Mouse (Mus musculus) intestine, embryonic 14.5 days (tissue): Measurements from ENCODE around the gene Espn. TPM values are rescaled to one million over a fixed set of nuclear protein-coding genes. Genes with fewer than 3 reads are reported as not detected.

Source experiments
- ATAC-seq: fragments of 200-750 bp; cut with Nextera tagmentation; replicated peaks from 2 replicates; pipeline ENCODE4 v1.8.0; 2017; ENCODE audit warnings: low read depth, moderate number of reproducible peaks, moderate TSS enrichment, moderate library complexity; ENCODE audit not compliant: low FRiP score, low TSS enrichment
- DNase-seq: peaks from one replicate; pipeline ENCODE4 v3.0.0-alpha.2; 2018; ENCODE audit warnings: low spot score
- H3K27ac ChIP-seq: fragments of 300-500 bp; sonication (generic); 2 replicates; pipeline ENCODE4 v1.5.1; 2014; ENCODE audit warnings: low read depth, mild to moderate bottlenecking, control low read depth
- H3K27me3 ChIP-seq: fragments of 300-500 bp; sonication (generic); replicated peaks from 2 replicates; pipeline ENCODE4 v1.6.1; 2014; ENCODE audit warnings: low read length, control low read depth; ENCODE audit not compliant: control insufficient read depth, insufficient read depth
- H3K36me3 ChIP-seq: fragments of 300-500 bp; sonication (generic); 2 replicates; pipeline ENCODE4 v1.6.1; 2014; ENCODE audit warnings: low read length, control low read depth; ENCODE audit not compliant: control insufficient read depth, insufficient read depth
- H3K4me1 ChIP-seq: fragments of 300-500 bp; sonication (generic); replicated peaks from 2 replicates; pipeline ENCODE4 v1.6.1; 2014; ENCODE audit warnings: low read length, control low read depth, mixed read lengths; ENCODE audit not compliant: control insufficient read depth, insufficient read depth
- H3K4me2 ChIP-seq: fragments of 300-500 bp; sonication (generic); 2 replicates; pipeline ENCODE4 v1.6.1; 2014; ENCODE audit warnings: low read length
- H3K4me3 ChIP-seq: fragments of 300-500 bp; sonication (generic); 2 replicates; pipeline ENCODE4 v1.5.1; 2014; ENCODE audit warnings: low read depth, low read length, control low read depth, mixed read lengths
- H3K9ac ChIP-seq: fragments of 300-500 bp; sonication (generic); 2 replicates; pipeline ENCODE4 v1.6.1; 2014; ENCODE audit warnings: mild to moderate bottlenecking, low read length
- H3K9me3 ChIP-seq: fragments of 300-500 bp; sonication (generic); 2 replicates; pipeline ENCODE4 v1.6.1; 2016; ENCODE audit warnings: low read length, control low read depth; ENCODE audit not compliant: control insufficient read depth
- WGBS: fragments of 180-500 bp; shearing (Covaris S2); extraction: QIAGEN DNeasy Blood & Tissue Kit; methylation state at CpG from one replicate; pipeline ENCODE4 v1.1.7; 2014; 5-methylcytosine and 5-hydroxymethylcytosine counted together
- polyA plus RNA-seq: library from polyadenylated mRNA; unstranded; fragments of >200 nt; fragmentation: Nextera tagmentation; extraction: Ambion mirVana; gene quantifications from 2 replicates; pipeline ENCODE4 v1.2.1, GENCODE M21; 2014

Gene Espn
- polyA plus RNA-seq, 1 experiment from 2014 or later = 24.2 TPM

DNA sequence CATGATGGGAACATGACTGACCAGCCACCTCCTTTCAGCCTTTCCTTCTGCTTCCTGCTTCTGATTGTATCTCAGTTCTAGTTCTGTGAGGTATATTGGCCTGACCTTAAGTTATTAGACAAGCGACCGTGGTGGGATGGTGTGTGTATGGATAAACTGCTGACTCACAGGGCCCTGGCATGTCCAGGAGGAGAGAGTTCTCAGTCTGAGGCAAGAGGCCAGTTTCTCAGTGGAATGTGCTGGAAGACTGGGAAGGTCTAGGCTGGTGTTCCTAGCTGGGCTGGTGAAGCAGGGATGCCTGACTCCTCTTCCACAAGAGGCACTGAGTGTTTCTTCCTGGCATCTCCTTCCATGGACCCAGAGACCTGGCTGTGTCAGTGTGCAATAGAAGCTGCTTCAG is 10.6 kb upstream of the Espn start:
- peaks cover 12% of the 10 kb centered on the region; the same call in 1 of the 2 replicates for H3K4me1 ChIP-seq
- 89% methylated on average over 2 of the region's 2 CpGs for WGBS
- DNase-seq = no peak
- no peak overlapping the region for H3K9ac ChIP-seq
- H3K4me2 ChIP-seq = no peak overlapping the region
- no peak for ATAC-seq
- H3K27me3 ChIP-seq = peaks cover 49% of the 10 kb centered on the region
- H3K9me3 ChIP-seq = no peaks in the 10 kb centered on the region
- no peaks in the 10 kb centered on the region for H3K36me3 ChIP-seq
- H3K4me3 ChIP-seq = no peak overlapping the region
- no peak overlapping the region for H3K27ac ChIP-seq

- H3K27ac ChIP-seq = no peak overlapping the region
- no peak overlapping the region for H3K4me2 ChIP-seq
- H3K9ac ChIP-seq = no peak overlapping the region
- 71% methylated on average over 6 of the region's 6 CpGs for WGBS
- no peaks in the 10 kb centered on the region for H3K9me3 ChIP-seq
- peaks cover 57% of the 10 kb centered on the region for H3K27me3 ChIP-seq
- H3K4me1 ChIP-seq = peaks cover 12% of the 10 kb centered on the region; the same call in 1 of the 2 replicates
- H3K4me3 ChIP-seq = no peak overlapping the region
- ATAC-seq = no peak
- no peaks in the 10 kb centered on the region for H3K36me3 ChIP-seq
- no peak for DNase-seq
These were observed 9.4 kb upstream of the Espn start for GRCm38 (mm10) chr4:152161601-152162000.

GRCm38 (mm10) chr4:152160748-152161147 is 8.6 kb upstream of the Espn start:
- H3K27ac ChIP-seq = no peak overlapping the region
- H3K27me3 ChIP-seq = peaks cover 57% of the 10 kb centered on the region
- 40% methylated on average over 4 of the region's 4 CpGs for WGBS
- H3K4me1 ChIP-seq = peaks cover 12% of the 10 kb centered on the region; the same call in 1 of the 2 replicates
- H3K9me3 ChIP-seq = no peaks in the 10 kb centered on the region
- peak; percentile 54; the same call in 1 of the 2 replicates for ATAC-seq
- H3K36me3 ChIP-seq = no peaks in the 10 kb centered on the region
- no peak for DNase-seq
- no peak overlapping the region for H3K4me2 ChIP-seq
- H3K4me3 ChIP-seq = no peak overlapping the region
- no peak overlapping the region for H3K9ac ChIP-seq

GRCm38 (mm10) chr4:152159285-152159678 is 7.1 kb upstream of the Espn start:
- Histone ChIP-seq H3K27me3 (peaks cover 62% of the 10 kb centered on the region), H3K9ac (no peak overlapping the region), H3K27ac (no peak overlapping the region), H3K9me3 (no peaks in the 10 kb centered on the region), H3K36me3 (no peaks in the 10 kb centered on the region), H3K4me2 (0 out of 2 replicates have a peak overlapping the region, but pooled peaks have one; percentile 8), H3K4me3 (0 out of 2 replicates have a peak overlapping the region, but pooled peaks have one; percentile 13), H3K4me1 (peaks cover 12% of the 10 kb centered on the region; the same call in 1 of the 2 replicates)
- DNase-seq = no peak
- 2% methylated on average over 19 of the region's 19 CpGs for WGBS
- no peak for ATAC-seq

GRCm38 (mm10) chr4:152158585-152159284 is 6.6 kb upstream of the Espn start, which contains the start of gene Hes2:
TSS of gene Hes2 (plus strand) at chr4:152158867.
- no peak within 1 kb of the TSS for H3K9ac ChIP-seq
- no peak; the same call in 1 of the 2 replicates for ATAC-seq
- H3K4me3 ChIP-seq = peak within 1 kb of the TSS; percentile 13; the same call in 1 of the 2 replicates
- H3K4me1 ChIP-seq = peaks cover 12% of the 10 kb centered on the region; the same call in 1 of the 2 replicates
- no peaks in the 10 kb centered on the region for H3K9me3 ChIP-seq
- no peak for DNase-seq
- H3K4me2 ChIP-seq = peak within 1 kb of the TSS; percentile 34
- WGBS = 5% methylated on average over 35 of the region's 35 CpGs
- H3K27me3 ChIP-seq = peaks cover 65% of the 10 kb centered on the region
- no peaks in the 10 kb centered on the region for H3K36me3 ChIP-seq
- H3K27ac ChIP-seq = no peak within 1 kb of the TSS

DNA sequence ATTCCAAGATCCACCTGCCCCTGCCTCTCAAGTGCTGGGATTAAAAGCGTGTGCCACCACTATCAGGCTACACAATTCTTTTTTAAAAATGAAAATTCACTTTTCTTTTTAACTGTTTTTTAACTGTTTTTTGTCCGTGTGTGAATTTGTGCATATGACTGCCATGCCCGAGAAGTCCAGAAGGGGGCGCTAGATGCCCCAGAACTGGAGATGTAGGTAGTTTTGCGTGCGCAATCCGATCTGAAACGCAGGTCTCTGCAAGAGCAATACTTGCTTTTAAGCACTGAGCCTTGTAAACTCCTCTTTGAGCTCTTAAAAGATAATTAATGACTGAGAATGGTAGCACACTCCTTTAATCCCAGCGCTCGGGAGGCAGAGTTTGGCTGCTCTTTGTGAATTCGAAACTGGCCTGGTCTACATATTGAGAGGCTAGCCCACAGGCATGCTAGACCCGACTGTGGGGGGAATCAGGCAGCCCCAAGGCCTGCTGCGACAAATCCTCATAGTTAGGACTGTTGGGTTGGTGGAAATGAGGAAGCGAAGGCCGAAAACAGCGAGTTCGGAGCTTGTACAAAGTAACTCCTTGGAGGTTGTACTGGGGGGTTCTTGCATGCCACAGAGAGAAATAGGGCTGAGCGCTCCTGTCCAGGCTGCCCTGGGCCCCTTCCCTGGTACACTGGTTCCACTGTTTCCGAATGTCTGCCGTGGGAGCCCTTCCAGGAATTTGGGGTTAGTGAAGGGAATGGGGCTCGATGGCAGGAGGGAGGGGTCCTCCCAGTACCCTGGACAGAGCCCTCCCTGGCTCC is 5.8 kb upstream of the Espn start:
- DNase-seq (peak; percentile 81), ATAC-seq (no peak)
- Histone ChIP-seq H3K4me1 (peaks cover 12% of the 10 kb centered on the region; the same call in 1 of the 2 replicates), H3K4me2 (peak overlapping the region; percentile 34), H3K27ac (no peak overlapping the region), H3K36me3 (no peaks in the 10 kb centered on the region), H3K9ac (no peak overlapping the region), H3K9me3 (no peaks in the 10 kb centered on the region), H3K4me3 (peak overlapping the region; percentile 13; the same call in 1 of the 2 replicates), H3K27me3 (peaks cover 70% of the 10 kb centered on the region)
- 18% methylated on average over 21 of the region's 21 CpGs for WGBS

DNA sequence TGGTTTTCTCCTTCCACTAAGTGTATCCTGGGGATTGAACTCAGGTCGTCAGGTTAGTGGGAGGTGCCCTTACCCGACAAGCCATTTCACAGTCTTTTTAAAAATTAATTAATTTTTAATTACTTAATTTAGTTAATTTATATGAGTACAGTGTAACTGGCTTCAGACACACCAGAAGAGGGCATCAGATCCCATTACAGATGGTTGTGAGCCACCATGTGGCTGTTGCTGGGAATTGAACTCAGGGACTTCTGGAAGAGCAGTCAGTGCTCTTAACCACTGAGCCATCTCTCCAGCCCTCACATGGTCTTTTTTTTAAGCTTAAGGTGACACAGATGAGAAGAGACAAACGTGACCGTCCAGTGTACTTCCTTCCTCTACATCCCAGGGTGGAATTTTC is 2.8 kb upstream of the Espn start:
- 72% methylated on average over 4 of the region's 4 CpGs for WGBS
- DNase-seq = no peak
- Histone ChIP-seq H3K4me2 (no peak overlapping the region), H3K36me3 (no peaks in the 10 kb centered on the region), H3K4me3 (no peak overlapping the region), H3K27ac (no peak overlapping the region), H3K9me3 (no peaks in the 10 kb centered on the region), H3K9ac (no peak overlapping the region), H3K4me1 (peaks cover 15% of the 10 kb centered on the region; the same call in 1 of the 2 replicates), H3K27me3 (peaks cover 73% of the 10 kb centered on the region)
- no peak for ATAC-seq

DNA sequence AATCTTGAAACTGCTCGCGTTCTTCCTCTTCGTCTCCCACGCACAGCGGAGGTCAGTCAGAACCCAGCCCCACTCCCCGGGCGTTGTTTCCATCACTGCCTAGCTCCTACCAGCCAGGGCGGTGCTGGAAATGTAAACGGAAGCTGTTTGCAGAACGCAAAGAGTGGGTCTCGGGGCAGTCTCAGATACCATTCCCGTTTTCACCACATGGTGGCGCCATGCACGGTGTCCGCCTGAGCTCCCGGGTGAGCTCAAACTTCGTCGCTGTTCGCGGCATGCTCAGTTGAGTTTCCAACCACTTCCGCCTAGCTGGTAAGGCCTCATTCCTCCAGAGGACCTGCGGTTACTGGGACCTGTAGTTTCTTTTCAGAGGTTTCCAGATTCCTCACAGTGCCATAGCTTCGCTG is 1.6 kb upstream of the Espn start:
- H3K4me3 ChIP-seq = no peak overlapping the region
- 1% methylated on average over 23 of the region's 23 CpGs for WGBS
- no peaks in the 10 kb centered on the region for H3K9me3 ChIP-seq
- H3K27ac ChIP-seq = no peak overlapping the region
- H3K27me3 ChIP-seq = peaks cover 70% of the 10 kb centered on the region
- no peaks in the 10 kb centered on the region for H3K36me3 ChIP-seq
- ATAC-seq (peak; percentile 14; the same call in 1 of the 2 replicates), DNase-seq (peak; percentile 98)
- peak overlapping the region; percentile 29; the same call in 1 of the 2 replicates for H3K4me2 ChIP-seq
- no peak overlapping the region for H3K9ac ChIP-seq
- H3K4me1 ChIP-seq = peaks cover 9% of the 10 kb centered on the region; the same call in 1 of the 2 replicates
